Mouse (Mus musculus) kidney, embryonic 16.5 days (tissue): ENCODE data around the gene Ncoa3. TPM values are rescaled to one million over a fixed set of nuclear protein-coding genes. Genes with fewer than 3 reads are reported as not detected.

Experiments used
- ATAC-seq: fragments of 200-750 bp; cut with Nextera tagmentation; 2 replicates; pipeline ENCODE4 v1.8.0; 2017; ENCODE audit warnings: moderate TSS enrichment; ENCODE audit not compliant: low FRiP score, low TSS enrichment
- H3K27ac ChIP-seq: fragments of 300-500 bp; sonication (generic); 2 replicates; pipeline ENCODE4 v1.5.1; 2014; ENCODE audit warnings: low read length
- H3K27me3 ChIP-seq: fragments of 300-500 bp; sonication (generic); 2 replicates; pipeline ENCODE4 v1.6.1; 2014; ENCODE audit warnings: low read length, control low read depth, mixed read lengths; ENCODE audit not compliant: insufficient read depth
- H3K36me3 ChIP-seq: fragments of 300-500 bp; sonication (generic); 2 replicates; pipeline ENCODE4 v1.6.1; 2014; ENCODE audit warnings: low read length, control low read depth, mixed read lengths; ENCODE audit not compliant: insufficient read depth
- H3K4me1 ChIP-seq: fragments of 300-500 bp; sonication (generic); 2 replicates; pipeline ENCODE4 v1.6.1; 2014; ENCODE audit warnings: low read length, control low read depth, mixed read lengths; ENCODE audit not compliant: insufficient read depth
- H3K4me2 ChIP-seq: fragments of 300-500 bp; sonication (generic); replicated peaks from 2 replicates; pipeline ENCODE4 v1.6.1; 2014; ENCODE audit warnings: low read depth, low read length
- H3K4me3 ChIP-seq: fragments of 300-500 bp; sonication (generic); 2 replicates; pipeline ENCODE4 v1.5.1; 2014; ENCODE audit warnings: mild to moderate bottlenecking, low read length
- H3K9ac ChIP-seq: fragments of 300-500 bp; sonication (generic); replicated peaks from 2 replicates; pipeline ENCODE4 v1.6.1; 2014; ENCODE audit warnings: low read length
- H3K9me3 ChIP-seq: fragments of 300-500 bp; sonication (generic); 2 replicates; pipeline ENCODE4 v1.6.1; 2016; ENCODE audit warnings: low read length, control low read depth
- WGBS: fragments of 180-500 bp; shearing (Covaris S2); extraction: QIAGEN DNeasy Blood & Tissue Kit; methylation state at CpG from one replicate; pipeline ENCODE4 v1.1.7; 2014; 5-methylcytosine and 5-hydroxymethylcytosine counted together
- polyA plus RNA-seq: library from polyadenylated mRNA; unstranded; fragments of >200 nt; fragmentation: Nextera tagmentation; extraction: Ambion mirVana; gene quantifications from 2 replicates; pipeline ENCODE4 v1.2.1, GENCODE M21; 2015

Gene Ncoa3
- polyA plus RNA-seq, 1 experiment from 2014 or later, result 19.1 TPM

DNA sequence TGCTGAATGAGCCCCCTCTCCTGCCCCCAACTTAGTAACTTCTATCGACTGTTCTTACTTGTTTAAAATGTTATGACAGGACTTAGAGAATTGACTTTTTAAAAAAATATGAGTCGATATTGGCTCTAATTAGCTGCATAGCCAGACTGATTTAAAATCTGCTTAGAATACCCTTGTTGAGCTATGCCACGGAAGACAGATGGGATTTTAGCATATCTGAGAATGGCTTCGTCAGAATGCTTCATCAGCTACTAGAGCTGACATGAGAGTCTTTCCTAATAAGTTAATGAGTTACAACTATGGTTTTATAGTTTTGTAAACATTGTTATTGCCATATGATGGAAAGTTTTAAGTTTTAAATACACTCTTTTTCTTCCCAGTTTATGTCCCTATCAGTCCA is 32.2 kb downstream of the Ncoa3 start:
- peaks cover 59% of the 10 kb centered on the region for H3K4me1 ChIP-seq
- H3K4me2 ChIP-seq, result no peak overlapping the region
- no peaks in the 10 kb centered on the region for H3K9me3 ChIP-seq
- 70% methylated on average over 4 of the region's 4 CpGs for WGBS
- no peak for ATAC-seq
- H3K9ac ChIP-seq, result no peak overlapping the region
- no peaks in the 10 kb centered on the region for H3K27me3 ChIP-seq
- H3K27ac ChIP-seq, result peak overlapping the region; percentile 48; the same call in 1 of the 2 replicates
- no peak overlapping the region for H3K4me3 ChIP-seq
- no peaks in the 10 kb centered on the region for H3K36me3 ChIP-seq

GRCm38 (mm10) chr2:166025943-166026342 is 33.5 kb downstream of the Ncoa3 start:
- ATAC-seq, result no peak
- no peak overlapping the region for H3K27ac ChIP-seq
- 53% methylated on average over 5 of the region's 5 CpGs for WGBS

GRCm38 (mm10) chr2:166027834-166028233 is 35.4 kb downstream of the Ncoa3 start:
- Histone ChIP-seq H3K9me3 (no peaks in the 10 kb centered on the region), H3K27ac (0 out of 2 replicates have a peak overlapping the region, but pooled peaks have one; percentile 24), H3K4me2 (no peak overlapping the region), H3K4me3 (no peak overlapping the region), H3K9ac (no peak overlapping the region), H3K36me3 (no peaks in the 10 kb centered on the region), H3K27me3 (no peaks in the 10 kb centered on the region), H3K4me1 (peaks cover 58% of the 10 kb centered on the region)
- 93% methylated on average over 3 of the region's 3 CpGs for WGBS
- ATAC-seq, result no peak

More at GRCm38 (mm10) chr2:166025943-166026342, 33.5 kb downstream of the Ncoa3 start:
- H3K9ac ChIP-seq, result no peak overlapping the region
- H3K4me3 ChIP-seq, result no peak overlapping the region
- peaks cover 61% of the 10 kb centered on the region for H3K4me1 ChIP-seq
- no peaks in the 10 kb centered on the region for H3K36me3 ChIP-seq
- no peaks in the 10 kb centered on the region for H3K9me3 ChIP-seq
- H3K4me2 ChIP-seq, result no peak overlapping the region
- H3K27me3 ChIP-seq, result no peaks in the 10 kb centered on the region

DNA sequence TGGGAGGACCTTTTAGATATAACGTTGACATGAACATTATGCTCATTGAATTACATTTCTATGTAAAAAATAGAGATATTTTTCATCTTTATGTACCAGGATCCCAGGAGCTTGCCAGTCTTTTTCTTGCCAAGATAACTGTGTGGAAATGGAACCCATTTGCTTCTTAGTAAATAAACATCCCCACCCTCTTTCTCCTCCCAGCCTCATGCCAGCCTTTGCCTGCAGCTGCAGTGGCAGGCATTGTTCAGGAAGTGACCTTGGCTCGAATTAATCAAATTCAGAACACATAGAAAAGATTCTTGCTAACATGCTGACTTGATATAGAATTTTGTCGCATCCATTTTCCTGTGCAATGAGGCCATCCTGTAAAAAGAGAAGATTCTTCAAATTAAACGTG is 36.8 kb downstream of the Ncoa3 start:
- Histone ChIP-seq H3K36me3 (no peaks in the 10 kb centered on the region), H3K27ac (peak overlapping the region; percentile 77), H3K4me2 (no peak overlapping the region), H3K9me3 (no peaks in the 10 kb centered on the region), H3K4me1 (peaks cover 57% of the 10 kb centered on the region), H3K27me3 (no peaks in the 10 kb centered on the region), H3K9ac (0 out of 2 replicates have a peak overlapping the region, but pooled peaks have one; percentile 41), H3K4me3 (no peak overlapping the region)
- WGBS, result 35% methylated on average over 4 of the region's 4 CpGs
- no peak for ATAC-seq

DNA sequence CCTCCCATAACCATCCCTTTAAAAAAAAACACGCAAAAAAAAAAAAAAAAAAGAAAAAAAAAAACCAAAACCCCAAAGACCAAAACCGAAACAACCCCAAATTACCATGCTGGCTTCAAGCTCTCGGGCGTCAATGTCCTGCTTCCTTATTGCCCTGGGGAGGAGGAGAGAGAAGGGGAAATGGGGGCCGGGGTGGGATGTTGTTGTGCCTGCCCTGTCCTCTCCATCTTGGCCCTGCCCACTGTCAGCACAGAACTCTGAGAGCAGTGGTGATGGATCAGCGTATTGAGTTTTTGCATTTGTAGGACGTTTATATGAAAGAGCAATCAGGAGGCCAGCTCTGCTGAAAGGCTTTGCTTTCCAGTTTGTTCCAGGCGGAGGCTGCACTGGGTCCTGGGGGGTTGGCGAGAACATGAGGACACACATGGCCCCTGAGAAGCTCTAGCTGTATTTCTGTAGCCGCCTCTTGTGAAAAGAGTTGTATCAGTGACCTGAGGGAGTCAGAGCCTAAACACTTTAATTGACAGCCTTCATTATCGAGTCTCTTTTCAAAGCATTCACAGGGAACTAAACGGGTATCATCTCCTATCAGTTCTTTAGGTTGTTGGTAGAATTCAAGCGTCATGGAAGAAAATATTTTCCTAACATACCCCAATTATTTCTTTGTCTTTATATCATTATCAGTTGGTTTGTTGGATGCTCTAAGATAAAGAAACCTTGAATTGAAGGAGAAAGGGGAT is 38.0 kb downstream of the Ncoa3 start:
- no peaks in the 10 kb centered on the region for H3K27me3 ChIP-seq
- H3K27ac ChIP-seq, result peak overlapping the region; percentile 99
- H3K4me2 ChIP-seq, result peak overlapping the region; percentile 54
- H3K9me3 ChIP-seq, result no peaks in the 10 kb centered on the region
- H3K4me1 ChIP-seq, result peaks cover 55% of the 10 kb centered on the region
- peak overlapping the region; percentile 63 for H3K9ac ChIP-seq
- no peaks in the 10 kb centered on the region for H3K36me3 ChIP-seq
- WGBS, result 3% methylated on average over 13 of the region's 13 CpGs
- no peak for ATAC-seq
- peak overlapping the region; percentile 31 for H3K4me3 ChIP-seq

GRCm38 (mm10) chr2:166031120-166031929 is 38.9 kb downstream of the Ncoa3 start:
- Histone ChIP-seq H3K36me3 (no peaks in the 10 kb centered on the region), H3K9ac (peak overlapping the region; percentile 63), H3K4me2 (peak overlapping the region; percentile 54), H3K27me3 (no peaks in the 10 kb centered on the region), H3K4me1 (peaks cover 53% of the 10 kb centered on the region), H3K4me3 (peak overlapping the region; percentile 31), H3K27ac (peak overlapping the region; percentile 99), H3K9me3 (no peaks in the 10 kb centered on the region)
- 12% methylated on average over 7 of the region's 7 CpGs for WGBS
- peak; percentile 95 for ATAC-seq

DNA sequence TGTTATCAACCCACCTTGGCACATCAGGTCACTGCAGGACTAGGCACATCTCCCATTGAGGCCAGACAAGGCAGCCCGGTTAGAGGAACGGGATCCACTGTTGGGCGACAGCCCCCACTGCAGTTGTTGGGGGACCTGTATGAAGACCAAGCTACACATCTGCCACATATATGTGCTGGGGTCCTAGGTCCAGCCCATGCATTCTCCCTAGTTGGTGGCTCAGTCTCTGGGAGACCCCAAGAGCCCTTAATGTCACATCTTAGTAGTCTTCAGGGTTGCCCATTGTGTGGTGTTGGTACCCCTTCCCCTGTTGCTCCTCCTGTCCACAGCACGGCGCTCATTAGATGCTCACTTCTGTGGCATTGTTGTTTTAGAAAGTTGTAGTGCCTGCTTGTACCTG is 40.2 kb downstream of the Ncoa3 start:
- Histone ChIP-seq H3K9me3 (no peaks in the 10 kb centered on the region), H3K27me3 (no peaks in the 10 kb centered on the region), H3K4me3 (no peak overlapping the region), H3K9ac (no peak overlapping the region), H3K27ac (no peak overlapping the region), H3K36me3 (0 out of 2 replicates have a peak, but pooled peaks cover 2% of the 10 kb centered on the region), H3K4me1 (peaks cover 53% of the 10 kb centered on the region), H3K4me2 (no peak overlapping the region)
- ATAC-seq, result no peak
- WGBS, result 83% methylated on average over 5 of the region's 5 CpGs

DNA sequence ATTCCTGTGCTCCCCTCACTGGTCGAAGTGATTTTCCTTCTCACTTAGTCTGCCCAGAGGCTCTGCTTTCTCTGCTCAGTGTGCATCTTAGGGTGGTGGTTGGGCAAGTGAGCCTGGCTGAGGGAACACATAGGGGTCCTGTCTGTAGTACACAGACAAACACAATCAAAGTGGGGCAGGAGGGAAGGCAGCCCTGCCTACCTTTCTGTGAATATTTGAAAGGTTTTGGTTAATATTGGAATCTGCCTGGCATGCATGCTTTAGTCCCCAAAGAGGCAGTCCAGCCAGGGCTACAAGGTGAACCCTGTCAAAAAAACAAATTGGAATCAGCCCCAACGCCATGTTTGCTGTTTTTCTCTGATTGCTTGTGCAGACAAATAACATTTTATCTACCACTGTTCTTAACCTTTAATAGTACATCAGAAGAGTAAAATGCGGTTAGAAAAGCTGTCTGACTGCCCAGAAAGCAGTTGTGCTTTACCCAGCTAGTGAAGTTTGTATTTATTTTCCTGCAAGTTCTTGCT is 42.6 kb downstream of the Ncoa3 start:
- peaks cover 42% of the 10 kb centered on the region for H3K4me1 ChIP-seq
- no peaks in the 10 kb centered on the region for H3K27me3 ChIP-seq
- H3K27ac ChIP-seq, result peak overlapping the region; percentile 84
- 54% methylated on average over 3 of the region's 3 CpGs for WGBS
- peak overlapping the region; percentile 50 for H3K9ac ChIP-seq
- H3K36me3 ChIP-seq, result 0 out of 2 replicates have a peak, but pooled peaks cover 2% of the 10 kb centered on the region
- H3K9me3 ChIP-seq, result no peaks in the 10 kb centered on the region
- no peak overlapping the region for H3K4me3 ChIP-seq
- ATAC-seq, result no peak
- H3K4me2 ChIP-seq, result no peak overlapping the region

DNA sequence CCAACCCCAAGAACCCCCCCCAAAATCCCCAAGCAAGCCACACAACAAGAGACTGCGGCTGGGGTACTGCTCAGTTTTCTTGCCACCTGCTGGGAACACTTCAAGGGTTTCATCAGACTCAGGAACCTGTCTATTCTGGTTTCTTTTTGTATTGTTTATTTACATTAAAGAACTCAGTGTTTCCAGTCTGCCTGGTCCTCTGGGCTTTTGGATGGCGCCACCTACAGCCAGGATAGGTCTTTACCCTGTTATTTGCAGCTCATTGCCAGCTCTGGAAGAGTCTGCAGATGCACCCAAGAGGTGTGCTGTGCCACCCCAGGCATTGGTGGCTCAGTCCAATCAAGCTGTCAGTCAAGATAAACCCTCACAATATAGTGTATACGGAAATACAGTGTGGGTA is 43.3 kb downstream of the Ncoa3 start:
- ATAC-seq, result no peak
- H3K9me3 ChIP-seq, result no peaks in the 10 kb centered on the region
- H3K4me2 ChIP-seq, result no peak overlapping the region
- WGBS, result 62% methylated on average over 3 of the region's 3 CpGs
- no peak overlapping the region for H3K9ac ChIP-seq
- no peak overlapping the region for H3K4me3 ChIP-seq
- H3K36me3 ChIP-seq, result 0 out of 2 replicates have a peak, but pooled peaks cover 2% of the 10 kb centered on the region
- H3K4me1 ChIP-seq, result peaks cover 39% of the 10 kb centered on the region
- peak overlapping the region; percentile 84 for H3K27ac ChIP-seq
- no peaks in the 10 kb centered on the region for H3K27me3 ChIP-seq
